Mouse (Mus musculus): ENCODE results near the gene Frmd8. TPM values are rescaled to one million over a fixed set of nuclear protein-coding genes. Genes with fewer than 3 reads are reported as not detected.

Frmd8 gene
- total RNA-seq, 2 experiments from 2014 or later, result 6.0 to 9.2 TPM

DNA sequence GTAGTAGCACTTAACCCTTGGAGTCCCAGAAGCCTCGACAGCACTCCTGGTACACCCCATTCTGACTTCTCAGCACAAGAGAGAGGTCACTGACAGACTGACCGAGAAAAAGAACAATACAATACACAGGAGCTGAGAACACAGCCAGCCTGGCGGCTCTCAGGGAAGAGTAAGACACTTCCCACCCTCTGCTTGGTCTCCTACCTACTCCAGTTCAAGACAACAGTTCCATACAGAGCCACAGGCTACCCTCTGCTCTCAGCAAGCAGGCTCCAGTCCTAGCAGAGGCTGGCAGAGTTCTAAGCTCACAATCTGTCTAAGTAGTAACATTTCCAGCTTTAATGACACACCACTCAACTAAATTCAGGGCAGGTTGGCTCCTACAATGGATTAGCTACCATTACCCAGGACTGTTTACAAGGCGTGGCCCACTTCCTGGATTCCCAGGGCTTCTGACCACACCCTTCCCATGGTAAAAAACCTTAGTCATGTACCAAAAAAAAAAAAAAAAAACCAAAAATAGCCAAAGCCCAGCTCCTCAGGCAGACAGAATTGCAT is 33.6 kb downstream of the Frmd8 start:
- peak; percentile 32 for ATAC-seq (replicated peaks; ENCODE audit: low FRiP score, poor library complexity, severe bottlenecking)

DNA sequence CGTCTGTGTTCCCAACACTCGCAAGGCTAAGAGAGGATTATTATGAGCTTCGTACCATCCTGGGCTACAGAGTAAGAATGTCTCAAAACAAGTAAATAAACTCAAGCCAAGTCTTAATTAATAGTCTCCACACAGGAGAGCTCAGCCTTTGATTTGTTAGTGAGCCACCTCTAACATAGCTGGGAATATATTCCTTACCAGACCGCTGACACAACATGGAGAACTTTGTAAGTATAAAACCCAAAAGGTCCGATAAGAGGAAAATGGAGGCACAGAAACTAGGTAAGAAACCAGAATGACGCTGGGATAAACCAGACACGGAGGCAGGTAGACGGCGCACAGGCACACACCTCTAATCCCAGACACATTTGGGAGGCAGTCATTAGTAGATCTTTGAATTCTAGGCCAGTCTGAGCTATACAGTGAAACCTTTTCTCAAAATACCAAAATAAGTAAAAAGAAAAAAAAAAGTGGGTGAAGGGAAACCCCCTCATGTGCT is 34.1 kb downstream of the Frmd8 start:
- ATAC-seq (replicated peaks; ENCODE audit: low FRiP score, poor library complexity, severe bottlenecking), result no peak

DNA sequence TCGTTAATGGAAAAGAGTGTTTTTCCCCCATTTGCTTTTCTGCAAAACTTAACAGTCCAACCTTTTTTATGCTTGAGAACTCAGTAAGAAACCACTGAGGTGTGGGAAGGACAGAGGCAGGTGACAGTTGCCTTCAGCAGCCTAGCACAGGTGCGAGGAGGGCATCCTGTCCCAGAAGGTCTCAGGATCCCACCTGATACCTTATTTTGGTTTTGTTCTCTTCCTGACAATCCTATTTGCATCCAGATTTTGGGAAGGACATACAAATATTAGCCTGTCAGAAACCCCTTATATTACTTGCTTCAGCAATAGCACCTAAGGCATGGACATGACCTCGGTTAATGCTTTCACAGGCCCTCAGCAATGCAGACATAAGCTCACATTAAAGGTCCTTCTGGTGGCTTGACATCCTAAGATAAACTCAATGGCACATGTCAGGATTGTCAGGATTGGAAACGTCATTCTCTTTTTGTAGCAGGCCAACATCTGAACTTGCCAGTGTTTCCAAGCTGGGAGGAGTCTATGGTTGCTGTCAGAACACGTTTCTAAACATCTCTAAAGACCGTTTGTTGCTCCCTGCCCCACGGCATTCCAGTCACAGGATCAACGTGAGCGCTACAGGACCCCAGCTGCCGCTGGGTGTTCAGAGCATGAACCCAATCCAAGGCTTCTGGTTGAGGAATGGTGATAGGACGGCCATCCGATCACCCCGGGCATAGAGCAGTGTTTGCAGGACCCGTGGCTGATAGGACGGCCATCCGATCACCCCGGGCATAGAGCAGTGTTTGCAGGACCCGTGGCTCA is 34.8 kb downstream of the Frmd8 start:
- ATAC-seq (replicated peaks; ENCODE audit: low FRiP score, poor library complexity, severe bottlenecking), result no peak

- no peak for ATAC-seq (replicated peaks; ENCODE audit: low FRiP score, poor library complexity, severe bottlenecking)
Measured at GRCm38 (mm10) chr19:5839317-5840085, 35.6 kb downstream of the Frmd8 start.

DNA sequence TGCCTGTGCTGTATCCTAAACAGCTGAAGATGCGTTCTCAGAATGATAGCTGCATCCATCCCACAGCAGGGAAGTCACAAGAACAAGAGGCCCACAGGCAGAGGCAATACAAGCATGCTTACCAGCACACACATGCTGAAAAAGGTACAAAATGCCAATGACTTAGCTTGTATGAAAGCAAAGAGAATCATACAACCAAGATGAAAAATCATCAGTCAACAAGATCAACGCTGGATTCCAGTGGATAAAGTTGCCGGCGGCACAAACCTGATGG is 36.2 kb downstream of the Frmd8 start:
- no peak for ATAC-seq (replicated peaks; ENCODE audit: low FRiP score, poor library complexity, severe bottlenecking)

DNA sequence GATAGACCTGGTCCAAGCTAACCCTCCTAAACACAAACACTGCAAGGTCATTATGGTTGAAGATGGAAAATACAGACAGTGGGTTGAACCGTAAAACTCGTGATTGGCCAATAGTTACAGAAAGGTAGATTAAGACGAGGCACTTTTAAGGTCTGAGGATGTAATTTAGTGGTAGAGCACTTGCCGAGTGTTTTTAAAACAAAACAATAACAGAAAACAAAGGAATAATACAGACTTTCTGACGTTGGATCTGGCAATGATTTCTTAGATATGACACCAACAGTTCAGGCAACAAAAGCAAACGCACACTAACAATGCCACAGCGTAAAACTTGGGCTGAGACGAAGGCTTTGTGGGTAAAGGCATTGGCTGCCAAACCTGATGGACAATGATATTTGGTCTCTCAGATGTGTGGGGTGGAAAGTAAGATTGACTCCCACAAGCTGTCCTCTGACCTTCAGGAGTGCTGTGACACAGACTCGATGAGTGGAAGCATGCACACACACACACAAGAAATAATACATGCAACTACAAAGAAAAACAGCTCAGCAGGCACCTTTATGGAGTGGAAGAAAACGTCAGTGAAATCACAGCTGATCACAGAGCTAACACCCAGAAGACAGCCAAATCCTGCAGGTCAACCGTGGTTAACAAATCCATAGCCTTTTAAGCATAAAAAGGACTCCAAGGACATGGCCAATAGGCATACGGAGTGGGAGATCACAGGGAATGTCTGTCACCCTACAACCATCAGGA is 36.8 kb downstream of the Frmd8 start:
- no peak for ATAC-seq (replicated peaks; ENCODE audit: low FRiP score, poor library complexity, severe bottlenecking)

- no peak for ATAC-seq (replicated peaks; ENCODE audit: low FRiP score, poor library complexity, severe bottlenecking)
Measured at GRCm38 (mm10) chr19:5837606-5838005, 37.5 kb downstream of the Frmd8 start.

DNA sequence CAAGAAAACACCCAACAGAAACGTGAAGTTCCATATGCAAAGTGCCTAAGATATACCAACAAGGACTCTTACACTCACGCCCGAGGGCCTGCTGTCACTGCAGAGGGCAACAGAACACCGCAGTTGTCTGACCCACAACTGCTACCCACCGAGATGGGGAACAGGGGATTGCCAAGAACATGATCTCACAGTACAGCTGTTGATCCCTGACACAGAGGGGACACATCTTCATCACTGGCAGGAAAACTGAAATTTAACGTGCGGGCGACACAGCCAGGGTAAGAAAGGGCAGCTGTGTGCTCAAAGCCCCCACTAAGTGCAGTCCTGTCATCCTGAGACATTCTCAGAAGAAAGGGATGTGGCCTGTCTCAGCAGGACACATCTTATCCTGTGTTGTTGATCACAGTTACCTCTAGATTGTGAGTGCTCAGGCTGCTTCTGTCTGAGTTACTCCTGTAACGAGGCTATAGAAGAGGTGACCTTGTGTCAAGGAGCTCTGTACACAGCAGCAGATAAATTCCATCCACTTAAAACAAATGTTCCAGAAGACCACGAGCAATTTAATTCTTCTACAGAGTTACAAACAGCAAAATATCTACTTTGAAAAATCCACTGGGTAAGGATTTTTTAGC is 38.0 kb downstream of the Frmd8 start:
- no peak for ATAC-seq (replicated peaks; ENCODE audit: low FRiP score, poor library complexity, severe bottlenecking)

GRCm38 (mm10) chr19:5835922-5836430 is 39.1 kb downstream of the Frmd8 start:
- ATAC-seq (replicated peaks; ENCODE audit: low FRiP score, poor library complexity, severe bottlenecking), result no peak

DNA sequence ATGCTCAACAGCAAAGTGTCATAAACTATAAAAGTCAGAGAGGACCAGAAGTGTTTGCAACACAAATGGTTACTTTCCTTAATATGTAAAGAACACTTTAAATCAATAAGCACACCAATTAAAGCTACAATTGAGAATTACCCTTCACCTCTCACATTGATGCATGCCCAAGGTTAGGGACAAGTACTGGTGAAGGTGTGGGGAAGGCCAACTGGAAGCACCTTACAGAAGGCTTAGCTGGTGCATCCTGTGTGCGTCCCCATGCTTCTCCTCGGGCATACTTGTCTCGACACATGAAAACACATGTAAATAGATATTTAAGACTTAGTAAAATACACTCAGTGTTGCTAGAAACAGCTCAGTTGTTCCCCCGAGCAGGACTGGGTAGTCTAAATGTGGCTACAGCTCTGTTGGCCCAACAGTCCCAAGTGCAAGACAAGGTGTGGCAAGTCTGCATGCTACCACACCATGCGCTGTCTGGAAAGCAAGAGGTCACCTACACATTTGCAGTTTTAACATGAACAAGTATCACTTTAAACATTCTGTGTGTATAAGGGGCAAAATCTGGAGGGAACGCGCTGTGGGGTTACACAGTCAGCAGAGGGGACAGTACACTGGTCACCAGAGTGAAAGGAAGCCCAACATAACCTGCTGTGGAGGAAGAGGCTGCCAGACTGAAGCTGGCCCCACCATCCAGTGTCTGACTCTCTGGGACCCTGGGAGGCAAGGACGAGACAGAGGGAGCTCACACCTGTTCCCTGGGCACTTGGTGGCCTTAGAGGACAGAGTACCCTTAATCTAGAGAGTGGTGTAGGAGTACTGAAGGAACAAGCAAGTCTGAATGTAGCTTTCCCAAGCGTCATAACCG is 39.8 kb downstream of the Frmd8 start:
- no peak for ATAC-seq (replicated peaks; ENCODE audit: low FRiP score, poor library complexity, severe bottlenecking)

DNA sequence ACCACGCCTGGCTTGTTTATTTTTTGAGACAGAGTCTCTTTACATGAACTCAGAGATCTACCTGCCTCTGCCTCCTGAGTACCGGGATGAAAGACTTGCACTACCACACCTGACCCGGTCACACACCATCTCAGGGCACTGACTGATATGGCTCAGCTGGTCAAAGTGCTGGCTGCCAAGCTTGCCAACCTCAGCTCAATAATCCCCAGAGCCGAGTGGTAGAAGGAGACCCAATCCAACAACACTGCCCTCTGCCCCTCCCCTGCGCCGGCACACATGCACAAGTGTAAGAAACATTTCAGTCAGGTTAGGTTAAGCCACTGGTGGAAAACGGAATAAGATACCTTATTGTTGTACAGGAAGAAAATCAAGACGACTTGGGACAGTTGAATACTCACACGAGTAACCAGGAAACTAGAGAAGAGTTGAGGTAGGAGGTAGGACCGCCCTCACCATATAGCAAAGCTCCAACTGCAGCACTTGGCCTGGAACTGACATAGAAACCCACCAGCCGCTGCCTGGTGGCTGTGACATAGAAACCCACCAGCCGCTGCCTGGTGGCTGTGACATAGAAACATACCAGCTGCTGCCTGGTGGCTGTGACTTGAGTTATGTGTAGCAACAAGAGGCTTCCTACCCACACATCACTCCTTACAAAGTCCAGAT is 40.7 kb downstream of the Frmd8 start:
- no peak for ATAC-seq (replicated peaks; ENCODE audit: low FRiP score, poor library complexity, severe bottlenecking)

GRCm38 (mm10) chr19:5833287-5834100 is 41.6 kb downstream of the Frmd8 start:
- no peak for ATAC-seq (replicated peaks; ENCODE audit: low FRiP score, poor library complexity, severe bottlenecking)

DNA sequence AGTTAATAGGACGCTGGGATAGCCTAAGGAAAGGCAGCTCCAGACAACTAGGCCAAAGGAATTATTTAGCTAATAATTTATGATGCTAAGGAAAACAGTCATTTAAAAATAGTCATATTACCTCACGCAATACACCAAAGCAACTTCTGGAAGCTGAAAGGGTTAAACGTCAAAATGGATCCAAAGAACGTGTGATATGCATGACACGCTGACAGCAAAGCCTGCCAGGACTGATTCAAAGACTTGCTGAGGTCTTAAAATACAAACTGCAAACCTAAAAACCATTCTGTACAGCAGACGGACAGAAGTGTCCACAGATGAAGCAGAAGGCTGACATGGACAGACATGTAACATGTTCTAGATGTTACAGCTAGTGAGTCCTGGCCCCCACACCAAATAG is 42.7 kb downstream of the Frmd8 start:
- no peak for ATAC-seq (replicated peaks; ENCODE audit: low FRiP score, poor library complexity, severe bottlenecking)

DNA sequence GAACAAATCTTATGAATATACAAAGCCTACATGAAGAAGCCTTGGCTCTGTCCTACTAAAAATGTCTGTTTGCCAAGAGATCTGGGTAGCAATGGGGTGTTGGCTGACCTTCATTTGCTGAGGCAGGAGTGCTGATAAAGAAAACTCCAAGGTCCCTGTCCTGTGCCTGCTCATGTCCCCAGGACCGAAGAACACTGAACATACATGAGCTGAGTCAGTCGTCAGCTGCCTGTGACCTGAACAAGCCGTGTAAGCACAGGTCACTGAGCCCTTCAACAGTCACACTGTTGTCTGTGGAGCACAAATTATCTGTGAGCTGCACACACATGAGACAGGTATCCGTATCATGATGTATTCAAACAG is 43.1 kb downstream of the Frmd8 start:
- ATAC-seq (replicated peaks; ENCODE audit: low FRiP score, poor library complexity, severe bottlenecking), result no peak

- ATAC-seq (replicated peaks; ENCODE audit: low FRiP score, poor library complexity, severe bottlenecking), result no peak
Measured at GRCm38 (mm10) chr19:5831224-5831957, 43.7 kb downstream of the Frmd8 start.

- no peak for ATAC-seq (replicated peaks; ENCODE audit: low FRiP score, poor library complexity, severe bottlenecking)
Measured at GRCm38 (mm10) chr19:5830776-5831175, 44.3 kb downstream of the Frmd8 start.
